Mouse (Mus musculus) liver, embryonic 16.5 days (tissue): ENCODE measurements at regions not wholly inside any gene's neighbourhood (a gene's known extent, or its start where the extent isn't known, plus 50 kb on each side); places are given as distances from the start of the nearest gene placed in this dataset.

Experiments
- ATAC-seq: fragments of 200-750 bp; cut with Nextera tagmentation; 2 replicates; pipeline ENCODE4 v1.8.0; 2017; ENCODE audit warnings: low read depth, mild to moderate bottlenecking, moderate number of reproducible peaks, moderate library complexity
- H3K27ac ChIP-seq: fragments of 300-500 bp; sonication (generic); 2 replicates; pipeline ENCODE4 v1.5.1; 2014; ENCODE audit warnings: mild to moderate bottlenecking, low read length
- H3K27me3 ChIP-seq: fragments of 300-500 bp; sonication (generic); 2 replicates; pipeline ENCODE4 v1.6.1; 2014; ENCODE audit warnings: low read depth, low read length, mixed read lengths; ENCODE audit not compliant: control insufficient read depth, insufficient read depth
- H3K36me3 ChIP-seq: fragments of 300-500 bp; sonication (generic); 2 replicates; pipeline ENCODE4 v1.6.1; 2014; ENCODE audit warnings: mild to moderate bottlenecking; ENCODE audit not compliant: control insufficient read depth, insufficient read depth
- H3K4me1 ChIP-seq: fragments of 300-500 bp; sonication (generic); 2 replicates; pipeline ENCODE4 v1.6.1; 2014; ENCODE audit warnings: low read depth, low read length, mixed read lengths; ENCODE audit not compliant: control insufficient read depth
- H3K4me2 ChIP-seq: fragments of 300-500 bp; sonication (generic); 2 replicates; pipeline ENCODE4 v1.6.1; 2014; ENCODE audit warnings: low read depth, low read length, mixed read lengths
- H3K4me3 ChIP-seq: fragments of 300-500 bp; sonication (generic); 2 replicates; pipeline ENCODE4 v1.5.1; 2014; ENCODE audit warnings: low read depth, mild to moderate bottlenecking, low read length
- H3K9ac ChIP-seq: fragments of 300-500 bp; sonication (generic); 2 replicates; pipeline ENCODE4 v1.6.1; 2014; ENCODE audit warnings: low read depth, low read length
- H3K9me3 ChIP-seq: fragments of 300-500 bp; sonication (generic); replicated peaks from 2 replicates; pipeline ENCODE4 v1.6.1; 2016; ENCODE audit warnings: low read length; ENCODE audit not compliant: control insufficient read depth
- WGBS: fragments of 180-500 bp; shearing (Covaris S2); extraction: QIAGEN DNeasy Blood & Tissue Kit; methylation state at CpG from one replicate; pipeline ENCODE4 v1.1.7; 2014; ENCODE audit not compliant: insufficient replicate concordance; 5-methylcytosine and 5-hydroxymethylcytosine counted together

DNA sequence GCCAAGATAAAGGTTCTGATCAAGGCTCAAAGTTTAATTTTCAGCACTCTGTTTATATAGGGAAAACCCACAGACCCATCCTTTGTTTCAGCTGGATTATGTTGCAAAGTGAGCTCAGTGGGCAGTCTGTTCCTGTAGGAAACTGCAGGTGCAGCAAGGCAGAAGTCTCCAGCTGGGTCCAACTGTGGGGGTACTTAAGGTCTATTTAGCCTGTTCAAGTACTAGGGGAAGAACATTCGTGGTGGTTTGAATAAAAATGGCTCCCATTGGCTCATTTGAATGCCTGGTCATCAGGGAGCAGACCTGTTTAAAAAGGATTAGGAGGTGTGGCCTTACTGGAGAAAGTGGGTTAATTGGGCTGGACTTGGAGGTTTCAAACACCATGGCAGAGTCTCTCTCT is 106.3 kb downstream of the 2410131K14Rik start:
- Histone ChIP-seq H3K36me3 (no peaks in the 10 kb centered on the region), H3K4me3 (no peak overlapping the region), H3K27me3 (no peaks in the 10 kb centered on the region), H3K9ac (no peak overlapping the region), H3K4me1 (no peaks in the 10 kb centered on the region), H3K27ac (no peak overlapping the region), H3K9me3 (no peaks in the 10 kb centered on the region; the same call in 1 of the 2 replicates), H3K4me2 (no peak overlapping the region)
- 35% methylated on average over 1 of the region's 1 CpGs for WGBS
- no peak for ATAC-seq

DNA sequence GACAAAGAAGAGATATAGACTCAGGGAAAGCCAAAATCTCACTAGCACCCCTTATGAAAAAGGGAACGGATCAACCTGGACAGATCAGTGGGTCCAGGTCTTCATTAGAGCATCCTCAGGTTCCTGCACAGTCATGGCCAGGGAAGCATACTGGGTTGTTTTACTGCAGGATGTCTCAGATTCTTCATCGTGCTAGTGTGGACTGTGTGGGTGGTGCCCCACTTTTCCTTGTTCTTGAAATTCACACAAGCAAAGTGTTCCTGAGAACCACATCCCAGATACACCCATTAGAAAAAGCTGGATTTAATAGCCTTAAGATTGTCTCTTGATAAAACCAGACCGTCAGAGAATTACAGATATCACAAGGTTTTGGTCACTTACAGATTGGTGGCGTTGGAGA is 107.1 kb downstream of the 2410131K14Rik start:
- no peak for ATAC-seq
- Histone ChIP-seq H3K9me3 (no peaks in the 10 kb centered on the region; the same call in 1 of the 2 replicates), H3K9ac (no peak overlapping the region), H3K4me1 (no peaks in the 10 kb centered on the region), H3K27ac (no peak overlapping the region), H3K4me2 (no peak overlapping the region), H3K27me3 (no peaks in the 10 kb centered on the region), H3K4me3 (no peak overlapping the region), H3K36me3 (no peaks in the 10 kb centered on the region)
- 67% methylated on average over 4 of the region's 4 CpGs for WGBS

DNA sequence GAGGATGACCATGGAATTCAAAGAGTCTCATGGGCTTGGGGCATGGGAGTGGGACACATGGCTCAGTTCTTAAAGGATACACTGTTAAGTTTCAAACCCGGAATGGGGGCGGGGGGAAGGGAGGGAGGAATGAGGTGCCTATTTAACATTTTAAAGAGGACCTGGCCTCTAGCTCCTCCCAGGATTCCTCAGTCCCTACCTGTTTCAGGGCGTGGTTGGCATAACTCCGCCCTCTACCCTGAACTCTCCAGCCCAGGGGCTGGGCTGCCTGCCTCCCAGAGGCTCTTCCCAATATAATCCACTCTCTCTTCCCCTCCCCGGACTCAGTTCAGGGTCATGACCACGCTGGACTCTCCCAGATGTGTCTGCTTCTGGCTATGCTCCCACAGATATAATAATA is 108.0 kb downstream of the 2410131K14Rik start:
- no peaks in the 10 kb centered on the region for H3K4me1 ChIP-seq
- 46% methylated on average over 6 of the region's 6 CpGs for WGBS
- no peak overlapping the region for H3K4me3 ChIP-seq
- no peak for ATAC-seq
- no peaks in the 10 kb centered on the region for H3K27me3 ChIP-seq
- H3K27ac ChIP-seq: no peak overlapping the region
- H3K36me3 ChIP-seq: no peaks in the 10 kb centered on the region
- no peak overlapping the region for H3K4me2 ChIP-seq
- no peaks in the 10 kb centered on the region; the same call in 1 of the 2 replicates for H3K9me3 ChIP-seq
- no peak overlapping the region for H3K9ac ChIP-seq

DNA sequence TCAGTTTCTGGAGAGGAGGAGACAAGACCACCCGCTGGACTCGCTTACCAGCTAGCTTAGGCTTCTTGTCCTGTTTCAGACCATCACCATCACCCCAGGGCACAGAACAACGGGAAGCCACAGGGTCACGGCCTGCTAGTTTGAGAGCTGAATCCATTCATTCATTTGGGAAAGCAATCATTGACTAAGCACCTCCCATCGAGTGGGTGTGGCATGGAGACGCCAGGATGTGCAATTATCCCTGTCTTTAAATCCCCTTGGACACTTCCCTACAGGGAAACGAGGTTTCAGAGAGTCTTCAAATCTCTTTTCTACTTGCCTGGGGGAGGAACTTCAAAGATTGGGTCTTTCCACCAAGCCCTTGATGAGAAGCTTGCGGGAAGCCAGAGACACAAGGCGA is 108.7 kb downstream of the 2410131K14Rik start:
- ATAC-seq: no peak
- Histone ChIP-seq H3K9me3 (no peaks in the 10 kb centered on the region; the same call in 1 of the 2 replicates), H3K4me2 (no peak overlapping the region), H3K4me3 (no peak overlapping the region), H3K9ac (no peak overlapping the region), H3K36me3 (no peaks in the 10 kb centered on the region), H3K27ac (no peak overlapping the region), H3K4me1 (no peaks in the 10 kb centered on the region), H3K27me3 (no peaks in the 10 kb centered on the region)
- 35% methylated on average over 9 of the region's 9 CpGs for WGBS

DNA sequence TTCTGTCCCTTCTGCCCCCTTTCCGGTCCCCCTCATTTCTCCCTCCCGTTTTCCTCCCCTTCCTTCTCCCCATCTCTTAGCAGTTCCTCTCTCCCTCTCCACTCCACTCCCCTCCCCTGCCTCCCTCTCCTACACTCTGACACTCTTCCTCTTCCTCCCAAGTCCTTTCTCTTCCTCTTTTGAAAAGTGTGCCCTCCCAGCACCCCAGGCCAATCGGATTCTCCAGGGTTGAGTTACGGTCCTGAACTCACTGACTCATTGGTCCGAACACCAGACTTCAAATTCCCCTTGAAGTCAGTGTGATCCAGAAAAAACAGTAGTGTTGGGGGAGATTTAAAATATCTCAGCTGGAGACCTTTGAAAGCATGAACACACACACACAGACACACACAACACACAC is 109.1 kb downstream of the 2410131K14Rik start:
- no peak overlapping the region for H3K27ac ChIP-seq
- no peak overlapping the region for H3K4me2 ChIP-seq
- WGBS: 23% methylated on average over 5 of the region's 5 CpGs

DNA sequence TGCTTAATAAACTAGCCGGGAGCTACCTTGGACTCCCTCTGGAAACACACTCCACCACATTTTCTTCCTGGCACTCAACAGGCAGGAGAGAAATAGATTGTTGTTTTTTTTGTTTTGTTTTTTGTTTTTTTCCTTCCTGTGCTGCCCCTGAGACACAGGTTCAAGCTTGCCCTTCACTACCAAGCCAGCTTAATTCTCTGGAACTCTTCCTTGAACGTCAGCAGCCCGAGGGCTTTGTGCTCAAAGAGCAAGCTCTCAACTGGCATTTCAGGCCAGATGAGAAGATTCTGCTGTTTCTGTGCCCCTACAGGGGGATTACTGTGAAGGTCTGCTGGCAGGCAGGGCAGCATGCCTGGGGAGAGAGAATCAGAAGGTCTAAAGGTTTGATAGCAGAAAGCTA is 109.8 kb downstream of the 2410131K14Rik start:
- H3K4me3 ChIP-seq: no peak overlapping the region
- no peak for ATAC-seq
- no peak overlapping the region for H3K9ac ChIP-seq
- no peaks in the 10 kb centered on the region; the same call in 1 of the 2 replicates for H3K4me1 ChIP-seq
- H3K4me2 ChIP-seq: no peak overlapping the region
- no peaks in the 10 kb centered on the region; the same call in 1 of the 2 replicates for H3K9me3 ChIP-seq
- no peaks in the 10 kb centered on the region for H3K36me3 ChIP-seq
- WGBS: 65% methylated on average over 3 of the region's 3 CpGs
- H3K27me3 ChIP-seq: peaks cover 6% of the 10 kb centered on the region; the same call in 1 of the 2 replicates
- no peak overlapping the region for H3K27ac ChIP-seq

More for the DNA sequence above, 109.1 kb downstream of the 2410131K14Rik start:
- Histone ChIP-seq H3K4me1 (no peaks in the 10 kb centered on the region), H3K9me3 (no peaks in the 10 kb centered on the region; the same call in 1 of the 2 replicates), H3K9ac (no peak overlapping the region), H3K36me3 (no peaks in the 10 kb centered on the region), H3K27me3 (peaks cover under 1% of the 10 kb centered on the region; the same call in 1 of the 2 replicates), H3K4me3 (no peak overlapping the region)
- ATAC-seq: no peak

DNA sequence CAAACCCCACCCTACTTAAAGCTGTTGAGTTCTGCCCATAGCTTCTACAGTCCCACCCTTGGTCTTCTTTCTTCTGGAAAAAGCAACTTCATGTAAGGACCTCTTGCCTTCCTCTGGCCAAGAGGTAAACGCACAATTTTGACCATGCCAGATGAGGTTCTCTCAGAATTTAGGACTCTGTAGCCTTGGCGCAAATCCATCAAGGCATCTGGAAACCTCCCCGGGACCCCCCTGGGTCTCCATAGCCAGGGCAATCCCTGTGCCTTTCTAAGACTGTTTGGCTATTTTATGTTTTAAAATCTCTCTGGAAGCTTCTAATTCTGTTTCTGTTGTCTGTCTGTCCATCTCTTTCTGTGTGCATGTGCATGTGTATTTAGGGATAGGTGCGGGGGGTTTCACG is 110.3 kb downstream of the 2410131K14Rik start:
- peaks cover 8% of the 10 kb centered on the region for H3K27me3 ChIP-seq
- H3K36me3 ChIP-seq: no peaks in the 10 kb centered on the region
- no peak overlapping the region for H3K27ac ChIP-seq
- H3K4me2 ChIP-seq: no peak overlapping the region
- WGBS: 62% methylated on average over 5 of the region's 5 CpGs
- H3K9ac ChIP-seq: no peak overlapping the region
- no peaks in the 10 kb centered on the region; the same call in 1 of the 2 replicates for H3K9me3 ChIP-seq
- no peak for ATAC-seq
- H3K4me3 ChIP-seq: no peak overlapping the region
- peaks cover under 1% of the 10 kb centered on the region; the same call in 1 of the 2 replicates for H3K4me1 ChIP-seq

DNA sequence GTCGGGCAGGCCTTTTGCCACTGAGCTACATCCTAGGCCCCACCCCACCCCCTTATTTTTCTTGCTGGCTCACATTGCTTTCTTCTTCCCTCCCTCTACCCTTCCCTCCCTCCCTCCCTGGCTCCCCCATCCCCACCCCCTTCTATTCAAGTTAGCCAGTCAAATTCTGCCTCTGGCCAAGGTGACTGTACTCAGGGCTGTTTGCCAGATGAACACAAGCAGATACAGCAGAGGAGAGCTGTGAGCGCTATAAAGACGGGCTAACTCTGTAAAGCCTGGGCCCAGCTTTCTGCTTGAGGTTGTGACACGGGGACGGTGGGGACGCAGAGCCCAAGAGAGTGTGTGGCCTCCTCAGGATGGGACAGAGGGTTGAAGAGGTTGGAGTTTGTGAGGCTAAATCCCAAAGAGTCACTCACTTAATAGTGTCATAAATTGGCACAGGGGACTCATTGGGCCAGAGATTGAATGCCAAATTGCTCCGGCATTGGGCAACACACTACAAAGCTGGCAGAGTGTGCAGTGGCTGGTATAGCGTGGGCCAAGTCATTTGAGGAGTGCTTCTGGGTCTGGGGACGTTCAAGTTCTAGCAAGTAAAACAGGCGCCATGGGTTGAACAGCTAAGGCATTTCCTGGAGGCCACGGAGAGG is 110.8 kb downstream of the 2410131K14Rik start:
- ATAC-seq: no peak
- H3K9me3 ChIP-seq: no peaks in the 10 kb centered on the region; the same call in 1 of the 2 replicates
- H3K27ac ChIP-seq: no peak overlapping the region
- H3K27me3 ChIP-seq: peaks cover 13% of the 10 kb centered on the region
- H3K4me3 ChIP-seq: no peak overlapping the region
- H3K4me1 ChIP-seq: peaks cover 4% of the 10 kb centered on the region; the same call in 1 of the 2 replicates
- no peak overlapping the region for H3K9ac ChIP-seq
- no peak overlapping the region for H3K4me2 ChIP-seq
- H3K36me3 ChIP-seq: no peaks in the 10 kb centered on the region
- 66% methylated on average over 11 of the region's 11 CpGs for WGBS

DNA sequence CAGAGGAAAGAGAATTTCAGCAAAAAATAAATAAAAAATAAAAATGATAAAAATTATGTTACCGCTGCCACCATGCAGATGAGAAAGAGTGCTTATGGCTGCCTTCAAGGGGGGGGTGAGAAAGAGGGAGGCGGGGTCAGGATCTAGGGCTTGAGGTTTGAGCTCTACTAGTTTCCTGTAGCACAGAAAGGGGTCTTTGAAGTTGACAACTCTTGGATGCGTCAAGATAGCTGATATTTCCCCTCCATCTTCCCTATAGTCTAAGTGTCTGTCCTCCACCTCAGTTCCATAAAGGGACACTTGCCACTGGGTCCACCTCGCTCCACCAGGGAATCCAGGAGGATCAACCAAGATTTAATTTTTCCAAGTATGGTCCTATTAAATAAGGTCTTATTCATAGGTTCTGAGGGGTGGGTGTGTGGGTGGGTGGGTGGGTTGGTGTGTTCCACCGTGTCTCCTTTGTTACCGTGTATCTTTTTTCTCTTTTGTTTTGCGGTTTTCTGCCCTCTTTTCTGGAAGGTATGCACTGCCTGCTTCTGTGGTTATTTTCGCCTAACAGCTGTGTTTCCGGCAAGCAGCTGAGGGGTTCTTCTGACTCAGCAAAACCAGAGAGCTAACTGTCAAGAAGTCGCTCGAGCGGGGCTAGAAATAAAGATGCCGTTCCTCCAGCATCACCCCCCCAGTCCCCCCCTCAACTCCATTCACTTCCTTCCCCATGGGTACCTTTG is 114.8 kb downstream of the 2410131K14Rik start:
- ATAC-seq: no peak
- Histone ChIP-seq H3K27ac (no peak overlapping the region), H3K9ac (no peak overlapping the region), H3K4me3 (no peak overlapping the region), H3K9me3 (no peaks in the 10 kb centered on the region), H3K4me1 (peaks cover 4% of the 10 kb centered on the region; the same call in 1 of the 2 replicates), H3K27me3 (peaks cover 25% of the 10 kb centered on the region), H3K36me3 (no peaks in the 10 kb centered on the region), H3K4me2 (peak overlapping the region; percentile 29)
- 16% methylated on average over 13 of the region's 13 CpGs for WGBS
